Mouse (Mus musculus) neural tube, embryonic 10.5 days (tissue): ENCODE results near the gene Cyp4f37.
"Not testable (repeated sequence)": the region's sequence is repeated elsewhere in the genome, so short reads cannot be mapped to it uniquely, and the experiment has no call there.

Experiments
- DNase-seq: peaks from one replicate; pipeline ENCODE4 v3.0.0-alpha.2; 2017; ENCODE audit warnings: low spot score; ENCODE audit errors: extremely low spot score

Cyp4f37 gene

GRCm38 (mm10) chr17:32621018-32621417, at the start of gene Cyp4f37:
TSS of gene Cyp4f37 (plus strand) at chr17:32621309.
- not testable (repeated sequence) for DNase-seq

GRCm38 (mm10) chr17:32573286-32573685, 47.8 kb upstream of the Cyp4f37 start:
- not testable (repeated sequence) for DNase-seq

GRCm38 (mm10) chr17:32577496-32578186, 43.5 kb upstream of the Cyp4f37 start:
- no peak for DNase-seq

GRCm38 (mm10) chr17:32596494-32596893, 24.6 kb upstream of the Cyp4f37 start:
- DNase-seq = no peak

- DNase-seq = no peak
Measured at GRCm38 (mm10) chr17:32608055-32608454, 13.1 kb upstream of the Cyp4f37 start.

- DNase-seq = not testable (repeated sequence)
Measured at GRCm38 (mm10) chr17:32610231-32610630, 10.9 kb upstream of the Cyp4f37 start.

GRCm38 (mm10) chr17:32610896-32611295, 10.2 kb upstream of the Cyp4f37 start:
- no peak for DNase-seq

GRCm38 (mm10) chr17:32612417-32612816, 8.7 kb upstream of the Cyp4f37 start:
- no peak for DNase-seq

GRCm38 (mm10) chr17:32617252-32617651, 3.9 kb upstream of the Cyp4f37 start:
- no peak for DNase-seq

GRCm38 (mm10) chr17:32629726-32630125, 8.6 kb downstream of the Cyp4f37 start:
- not testable (repeated sequence) for DNase-seq

- no peak for DNase-seq
Measured at GRCm38 (mm10) chr17:32631936-32632335, 10.8 kb downstream of the Cyp4f37 start.

- not testable (repeated sequence) for DNase-seq
Measured at GRCm38 (mm10) chr17:32634242-32634971, 13.3 kb downstream of the Cyp4f37 start.

GRCm38 (mm10) chr17:32634972-32635314, 13.8 kb downstream of the Cyp4f37 start:
- peak; percentile 94 for DNase-seq

- no peak for DNase-seq
Measured at GRCm38 (mm10) chr17:32636341-32636740, 15.2 kb downstream of the Cyp4f37 start.

- DNase-seq = no peak
Measured at GRCm38 (mm10) chr17:32637151-32637550, 16.0 kb downstream of the Cyp4f37 start.

- DNase-seq = no peak
Measured at GRCm38 (mm10) chr17:32646631-32647030, 25.5 kb downstream of the Cyp4f37 start.

GRCm38 (mm10) chr17:32653860-32654259, 32.8 kb downstream of the Cyp4f37 start:
- DNase-seq = no peak

- DNase-seq = no peak
Measured at GRCm38 (mm10) chr17:32657041-32657440, 35.9 kb downstream of the Cyp4f37 start.

- no peak for DNase-seq
Measured at GRCm38 (mm10) chr17:32658246-32658645, 37.1 kb downstream of the Cyp4f37 start.

- no peak for DNase-seq
Measured at GRCm38 (mm10) chr17:32658712-32659111, 37.6 kb downstream of the Cyp4f37 start, which contains the start of gene Cyp4f40. TSS of gene Cyp4f40 (plus strand) at chr17:32658900.

GRCm38 (mm10) chr17:32673976-32674375, 52.9 kb downstream of the Cyp4f37 start:
- no peak for DNase-seq

- DNase-seq = peak; percentile 21
Measured at GRCm38 (mm10) chr17:32676040-32676635, 55.0 kb downstream of the Cyp4f37 start.
